Mouse (Mus musculus): ENCODE data around the gene Rnase4. TPM values are rescaled to one million over a fixed set of nuclear protein-coding genes. Genes with fewer than 3 reads are reported as not detected.
A peak's percentile ranks its signal among the peaks of the same experiment; 100 is the strongest.

Gene Rnase4
- polyA plus RNA-seq, 1 experiment: 116 TPM

DNA sequence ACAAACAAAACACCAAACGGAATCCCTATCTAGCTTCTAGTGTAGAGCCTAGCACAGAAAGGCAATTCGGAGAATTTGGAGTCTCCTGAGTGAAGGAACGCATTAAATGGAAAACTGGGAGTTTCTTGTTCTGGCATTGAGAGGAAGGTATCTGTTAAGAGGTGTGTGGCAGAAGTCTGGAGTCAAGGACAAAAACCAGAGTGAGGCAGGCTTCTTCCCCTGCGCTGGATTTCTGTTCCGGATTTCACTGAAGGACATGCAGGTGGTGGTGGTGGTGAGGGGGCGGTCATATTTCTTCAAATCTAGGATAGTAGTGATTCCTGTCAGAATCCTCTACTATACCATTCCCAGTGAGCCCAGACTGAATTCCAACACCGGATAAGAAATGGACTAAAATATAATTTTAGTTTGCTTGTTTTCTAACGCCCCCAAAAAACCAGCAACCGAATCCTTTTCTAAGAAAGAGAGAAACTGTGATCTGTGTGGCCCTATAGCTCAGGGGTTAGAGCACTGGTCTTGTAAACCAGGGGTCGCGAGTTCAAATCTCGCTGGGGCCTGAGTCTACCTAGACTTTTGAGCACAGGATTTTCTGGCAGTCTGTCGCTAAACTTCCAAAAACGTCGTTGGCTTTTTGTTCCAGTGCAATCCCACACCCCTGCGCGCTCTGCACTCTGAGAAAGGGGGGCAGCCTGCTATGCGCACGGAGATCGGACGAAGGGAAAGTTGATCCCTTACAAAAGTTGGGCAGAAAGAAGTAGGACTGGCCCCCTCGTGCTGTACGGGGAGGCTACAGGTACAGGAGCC, 2.5 kb upstream of the Rnase4 start:
- no peak overlapping the region; the same call in 1 of the 2 replicates for H3K27ac ChIP-seq (ENCODE audit: insufficient read depth, low read length)
- TF ChIP-seq POLR2A (IDR thresholded peaks at IDR 0.05; ENCODE audit: low read depth, low read length) (no peak), CTCF (IDR thresholded peaks at IDR 0.05; ENCODE audit: borderline replicate concordance, insufficient read depth, low read length) (no peak)
- H3K4me3 ChIP-seq (ENCODE audit: insufficient read depth, low read length): peak overlapping the region; percentile 93
- no peaks in the 10 kb centered on the region for H3K4me1 ChIP-seq (ENCODE audit: control insufficient read depth, insufficient read depth, low read length)

- Histone ChIP-seq H3K27ac (ENCODE audit: insufficient read depth, low read length) (no peak overlapping the region; the same call in 1 of the 2 replicates), H3K4me1 (ENCODE audit: control insufficient read depth, insufficient read depth, low read length) (0 out of 2 replicates have a peak, but pooled peaks cover under 1% of the 10 kb centered on the region), H3K4me3 (ENCODE audit: insufficient read depth, low read length) (peak overlapping the region; percentile 62)
- TF ChIP-seq POLR2A (IDR thresholded peaks at IDR 0.05; ENCODE audit: low read depth, low read length): no peak
- no peak for TF ChIP-seq CTCF (IDR thresholded peaks at IDR 0.05; ENCODE audit: borderline replicate concordance, insufficient read depth, low read length)
Measured at GRCm38 (mm10) chr14:51088970-51089673, 1.8 kb upstream of the Rnase4 start.

DNA sequence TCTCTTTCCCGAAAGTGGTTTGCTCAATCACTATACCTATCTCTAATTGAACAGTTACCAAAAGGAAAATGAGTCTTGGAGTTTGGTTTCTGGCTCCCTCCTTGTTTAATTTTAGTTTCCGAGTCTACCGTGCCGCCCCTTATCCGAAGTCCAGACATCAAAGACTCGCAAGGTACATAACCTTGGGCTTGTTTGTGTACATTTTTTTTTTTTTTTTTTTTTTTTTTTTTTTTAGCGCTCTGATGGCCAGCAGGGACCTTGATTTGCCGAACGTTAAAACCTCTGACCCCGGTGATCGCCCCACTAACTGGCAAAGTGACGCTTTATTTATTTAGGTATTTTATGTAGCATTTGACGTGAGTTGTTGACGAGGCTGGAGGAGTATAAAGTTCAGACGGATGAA, 1.2 kb upstream of the Rnase4 start:
- Histone ChIP-seq H3K27ac (ENCODE audit: insufficient read depth, low read length) (peak overlapping the region; percentile 83), H3K4me1 (ENCODE audit: control insufficient read depth, insufficient read depth, low read length) (peaks cover 5% of the 10 kb centered on the region; the same call in 1 of the 2 replicates), H3K4me3 (ENCODE audit: insufficient read depth, low read length) (peak overlapping the region; percentile 62)
- no peak for TF ChIP-seq POLR2A (IDR thresholded peaks at IDR 0.05; ENCODE audit: low read depth, low read length)
- no peak for TF ChIP-seq CTCF (IDR thresholded peaks at IDR 0.05; ENCODE audit: borderline replicate concordance, insufficient read depth, low read length)

DNA sequence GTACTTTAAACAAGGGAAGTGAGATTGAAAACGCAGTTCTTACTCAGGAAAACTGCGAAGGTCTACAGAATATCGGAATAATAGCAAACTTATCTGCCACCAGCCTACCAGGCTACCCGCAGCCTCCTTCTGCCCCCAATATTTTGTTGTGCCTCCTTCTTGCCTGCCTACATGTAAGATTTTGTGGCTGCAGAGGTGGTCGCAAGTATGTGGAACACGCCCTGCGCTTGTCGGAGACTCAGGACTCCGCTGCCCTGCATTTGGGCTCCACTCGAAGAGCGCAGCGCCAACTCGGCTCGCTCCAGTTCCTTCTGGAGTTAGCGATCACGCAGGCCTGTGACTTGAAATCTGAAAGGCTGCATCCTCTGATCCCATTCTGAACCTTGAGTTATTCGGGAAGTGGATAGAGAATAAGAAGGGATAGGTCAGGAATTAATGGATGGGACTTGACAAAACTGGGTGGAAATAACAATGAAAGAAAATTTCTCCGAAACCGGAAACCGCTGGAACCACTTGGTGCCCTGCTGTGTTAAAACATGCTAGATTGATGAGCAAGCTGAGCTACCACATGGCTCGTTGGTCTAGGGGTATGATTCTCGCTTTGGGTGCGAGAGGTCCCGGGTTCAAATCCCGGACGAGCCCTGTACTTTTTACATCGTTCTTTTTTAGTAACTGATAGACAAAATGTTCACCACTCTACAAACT, 648 bp upstream of the Rnase4 start:
- no peak for TF ChIP-seq CTCF (IDR thresholded peaks at IDR 0.05; ENCODE audit: borderline replicate concordance, insufficient read depth, low read length)
- TF ChIP-seq POLR2A (IDR thresholded peaks at IDR 0.05; ENCODE audit: low read depth, low read length): peak; percentile 45; the same call in 1 of the 2 replicates
- Histone ChIP-seq H3K27ac (ENCODE audit: insufficient read depth, low read length) (peak overlapping the region; percentile 83), H3K4me1 (ENCODE audit: control insufficient read depth, insufficient read depth, low read length) (peaks cover 5% of the 10 kb centered on the region; the same call in 1 of the 2 replicates), H3K4me3 (ENCODE audit: insufficient read depth, low read length) (peak overlapping the region; percentile 82)

DNA sequence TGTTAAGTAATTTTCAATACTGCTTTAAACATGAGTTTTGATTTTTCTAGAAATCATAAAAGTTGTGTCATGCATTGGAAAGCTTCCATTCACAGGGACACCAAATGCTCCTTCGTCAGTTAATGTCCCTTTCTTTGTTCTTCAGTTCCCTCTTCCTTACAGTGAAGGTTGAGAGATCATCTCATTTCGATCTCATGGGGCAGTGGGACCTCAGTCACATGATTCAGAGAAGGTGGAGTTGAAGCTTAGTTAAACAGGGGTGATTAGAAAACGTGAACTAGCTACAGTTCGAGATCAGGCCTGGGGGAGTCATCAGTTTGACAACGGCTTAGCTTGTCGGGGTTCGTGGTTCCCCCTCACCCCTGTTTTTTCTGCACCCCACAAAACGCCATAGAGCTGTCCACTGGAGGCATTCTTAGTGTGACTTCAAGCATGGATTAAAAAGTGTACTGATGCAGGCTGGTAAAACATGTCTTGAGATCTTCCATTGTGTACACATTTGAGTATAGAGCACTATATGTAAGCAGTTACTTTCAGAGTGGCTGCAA, 1.3 kb downstream of the Rnase4 start:
- H3K27ac ChIP-seq (ENCODE audit: insufficient read depth, low read length): peak overlapping the region; percentile 59; the same call in 1 of the 2 replicates
- H3K4me3 ChIP-seq (ENCODE audit: insufficient read depth, low read length): peak overlapping the region; percentile 82
- H3K4me1 ChIP-seq (ENCODE audit: control insufficient read depth, insufficient read depth, low read length): peaks cover 5% of the 10 kb centered on the region; the same call in 1 of the 2 replicates
- TF ChIP-seq CTCF (IDR thresholded peaks at IDR 0.05; ENCODE audit: borderline replicate concordance, insufficient read depth, low read length): no peak
- TF ChIP-seq POLR2A (IDR thresholded peaks at IDR 0.05; ENCODE audit: low read depth, low read length): no peak

- H3K4me3 ChIP-seq (ENCODE audit: insufficient read depth, low read length): no peak overlapping the region
- H3K4me1 ChIP-seq (ENCODE audit: control insufficient read depth, insufficient read depth, low read length): peaks cover 5% of the 10 kb centered on the region; the same call in 1 of the 2 replicates
- TF ChIP-seq CTCF (IDR thresholded peaks at IDR 0.05; ENCODE audit: borderline replicate concordance, insufficient read depth, low read length) (no peak), POLR2A (IDR thresholded peaks at IDR 0.05; ENCODE audit: low read depth, low read length) (no peak)
- H3K27ac ChIP-seq (ENCODE audit: insufficient read depth, low read length): no peak overlapping the region
Measured at GRCm38 (mm10) chr14:51093496-51093895, 2.6 kb downstream of the Rnase4 start.

DNA sequence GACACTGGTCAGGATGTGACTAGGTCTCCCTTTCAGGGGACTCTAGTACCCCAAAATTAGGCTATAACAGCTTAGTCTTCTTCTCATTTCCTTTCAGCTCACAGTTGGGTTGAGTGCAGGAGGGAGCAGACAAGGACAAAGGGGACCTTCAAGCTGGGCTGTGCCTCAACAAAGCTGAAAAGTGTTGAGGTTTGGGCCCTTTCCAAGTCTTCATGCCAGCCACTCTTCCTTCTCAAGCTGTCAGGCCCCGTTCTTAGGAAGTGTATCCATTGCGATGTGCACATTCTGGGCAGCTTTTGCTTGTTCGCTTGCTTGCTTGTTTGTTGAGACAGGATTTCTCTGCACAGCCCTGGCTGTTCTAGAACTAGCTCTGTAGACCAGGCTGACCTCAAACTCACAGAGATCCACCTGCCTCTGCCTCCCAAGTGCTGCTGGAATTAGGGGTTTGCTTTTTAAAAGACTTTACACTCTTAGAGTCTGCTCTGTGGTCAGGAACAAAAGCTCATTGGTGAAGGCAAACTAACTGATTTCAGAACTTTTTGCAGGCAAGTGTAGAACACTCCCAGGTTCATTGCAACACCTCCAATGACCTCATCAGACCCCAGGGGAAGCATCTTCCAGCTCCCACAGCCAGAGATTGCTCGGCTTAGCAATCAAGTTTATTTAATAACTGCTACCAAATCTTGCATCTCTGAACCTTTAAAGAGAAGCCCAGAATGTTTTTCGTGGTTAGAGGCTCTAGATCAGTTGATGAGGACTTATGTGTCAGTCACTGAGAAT, 3.4 kb downstream of the Rnase4 start:
- Histone ChIP-seq H3K4me3 (ENCODE audit: insufficient read depth, low read length) (no peak overlapping the region), H3K27ac (ENCODE audit: insufficient read depth, low read length) (peak overlapping the region; percentile 11), H3K4me1 (ENCODE audit: control insufficient read depth, insufficient read depth, low read length) (peaks cover 5% of the 10 kb centered on the region; the same call in 1 of the 2 replicates)
- TF ChIP-seq POLR2A (IDR thresholded peaks at IDR 0.05; ENCODE audit: low read depth, low read length): no peak
- no peak for TF ChIP-seq CTCF (IDR thresholded peaks at IDR 0.05; ENCODE audit: borderline replicate concordance, insufficient read depth, low read length)

DNA sequence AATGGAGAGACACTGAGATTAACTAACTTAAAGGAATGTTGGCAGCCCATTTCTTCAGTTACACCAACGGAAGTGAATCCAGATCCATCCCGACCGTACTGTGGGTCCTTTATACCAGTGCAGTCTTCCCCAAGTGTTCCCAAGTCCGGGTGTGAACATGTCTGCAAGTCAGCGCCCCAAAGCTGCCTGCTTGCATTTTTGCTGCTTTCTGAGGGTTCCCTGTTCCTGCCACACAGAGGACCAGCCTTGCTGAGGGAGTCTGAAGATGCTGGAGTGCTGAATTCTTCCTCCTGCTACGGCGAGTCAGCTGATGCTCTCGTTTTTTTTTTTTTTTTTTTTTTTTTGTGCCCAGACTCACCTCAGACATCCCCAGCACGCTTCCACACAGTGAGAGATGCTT, 4.0 kb downstream of the Rnase4 start:
- TF ChIP-seq POLR2A (IDR thresholded peaks at IDR 0.05; ENCODE audit: low read depth, low read length): no peak
- TF ChIP-seq CTCF (IDR thresholded peaks at IDR 0.05; ENCODE audit: borderline replicate concordance, insufficient read depth, low read length): no peak
- H3K27ac ChIP-seq (ENCODE audit: insufficient read depth, low read length): no peak overlapping the region

More for the DNA sequence above, 4.0 kb downstream of the Rnase4 start:
- peaks cover 5% of the 10 kb centered on the region; the same call in 1 of the 2 replicates for H3K4me1 ChIP-seq (ENCODE audit: control insufficient read depth, insufficient read depth, low read length)
- no peak overlapping the region for H3K4me3 ChIP-seq (ENCODE audit: insufficient read depth, low read length)
